Mouse (Mus musculus): ENCODE measurements at regions not wholly inside any gene's neighbourhood (a gene's known extent, or its start where the extent isn't known, plus 50 kb on each side); places are given as distances from the start of the nearest gene placed in this dataset.

- no peak for ATAC-seq (ENCODE audit: insufficient number of reproducible peaks, low FRiP score)
- Histone ChIP-seq H3K4me3 (no peak overlapping the region), H3K27me3 (replicated peaks) (no peaks in the 10 kb centered on the region), H3K4me2 (no peak overlapping the region), H3K9me3 (replicated peaks) (no peaks in the 10 kb centered on the region), H3K27ac (ENCODE audit: poor library complexity, severe bottlenecking) (no peak overlapping the region), H3K9ac (no peak overlapping the region), H3K4me1 (replicated peaks) (no peaks in the 10 kb centered on the region), H3K36me3 (no peaks in the 10 kb centered on the region)
Observed at GRCm38 (mm10) chr2:51857226-51857625, 77.7 kb downstream of the Rbm43 start.

GRCm38 (mm10) chr2:51866045-51866444 lies 68.9 kb downstream of the Rbm43 start:
- 79% methylated on average over 5 of the region's 5 CpGs for WGBS
- H3K4me2 ChIP-seq, result no peak overlapping the region
- H3K4me3 ChIP-seq, result no peak overlapping the region
- no peaks in the 10 kb centered on the region for H3K9me3 ChIP-seq (replicated peaks)
- H3K4me1 ChIP-seq (replicated peaks), result no peaks in the 10 kb centered on the region
- no peaks in the 10 kb centered on the region for H3K27me3 ChIP-seq (replicated peaks)
- ATAC-seq (ENCODE audit: insufficient number of reproducible peaks, low FRiP score), result no peak
- no peaks in the 10 kb centered on the region for H3K36me3 ChIP-seq
- H3K27ac ChIP-seq (ENCODE audit: poor library complexity, severe bottlenecking), result no peak overlapping the region
- no peak overlapping the region for H3K9ac ChIP-seq

GRCm38 (mm10) chr2:51868878-51869510 lies 66.0 kb downstream of the Rbm43 start:
- no peaks in the 10 kb centered on the region for H3K36me3 ChIP-seq
- 77% methylated on average over 4 of the region's 4 CpGs for WGBS
- no peaks in the 10 kb centered on the region for H3K9me3 ChIP-seq (replicated peaks)
- H3K4me2 ChIP-seq, result no peak overlapping the region
- H3K4me3 ChIP-seq, result no peak overlapping the region
- H3K27ac ChIP-seq (ENCODE audit: poor library complexity, severe bottlenecking), result no peak overlapping the region
- H3K4me1 ChIP-seq (replicated peaks), result no peaks in the 10 kb centered on the region
- H3K9ac ChIP-seq, result no peak overlapping the region
- H3K27me3 ChIP-seq (replicated peaks), result no peaks in the 10 kb centered on the region
- no peak for ATAC-seq (ENCODE audit: insufficient number of reproducible peaks, low FRiP score)

- no peak for ATAC-seq (ENCODE audit: insufficient number of reproducible peaks, low FRiP score)
- 69% methylated on average over 14 of the region's 14 CpGs for WGBS
- H3K9ac ChIP-seq, result no peak overlapping the region
- no peak overlapping the region for H3K27ac ChIP-seq (ENCODE audit: poor library complexity, severe bottlenecking)
- H3K4me1 ChIP-seq (replicated peaks), result no peaks in the 10 kb centered on the region
- H3K4me2 ChIP-seq, result no peak overlapping the region
- no peaks in the 10 kb centered on the region for H3K36me3 ChIP-seq
- H3K9me3 ChIP-seq (replicated peaks), result no peaks in the 10 kb centered on the region
- no peak overlapping the region for H3K4me3 ChIP-seq
- H3K27me3 ChIP-seq (replicated peaks), result no peaks in the 10 kb centered on the region
Observed at GRCm38 (mm10) chr2:51871571-51871970, 63.4 kb downstream of the Rbm43 start.

Measured in heart, embryonic 12.5 days (tissue).